Mouse (Mus musculus) layer of hippocampus, adult 11-12 months (tissue): ENCODE data around the gene Cox5a.

Source experiments
- DNase-seq: peaks from one replicate; pipeline ENCODE4 v3.0.0; 2022; ENCODE audit warnings: low spot score

Gene Cox5a

GRCm38 (mm10) chr9:57521056-57521911 lies at the start of gene Cox5a:
Gene Cox5a, plus strand, starts transcription at chr9:57521274.
- DNase-seq: peak; percentile 92

GRCm38 (mm10) chr9:57485774-57486173 lies 35.3 kb upstream of the Cox5a start:
- DNase-seq: peak; percentile 81

GRCm38 (mm10) chr9:57487807-57488206 lies 33.3 kb upstream of the Cox5a start:
- no peak for DNase-seq

GRCm38 (mm10) chr9:57493532-57493931 lies 27.5 kb upstream of the Cox5a start:
- DNase-seq: no peak

- no peak for DNase-seq
Measured at GRCm38 (mm10) chr9:57494970-57495369, 26.1 kb upstream of the Cox5a start.

GRCm38 (mm10) chr9:57497236-57497635 lies 23.8 kb upstream of the Cox5a start:
- no peak for DNase-seq

GRCm38 (mm10) chr9:57498536-57498935 lies 22.5 kb upstream of the Cox5a start:
- DNase-seq: no peak

- no peak for DNase-seq
Measured at GRCm38 (mm10) chr9:57501452-57501851, 19.6 kb upstream of the Cox5a start.

GRCm38 (mm10) chr9:57501861-57502260 lies 19.2 kb upstream of the Cox5a start:
- DNase-seq: no peak

- DNase-seq: no peak
Measured at GRCm38 (mm10) chr9:57502911-57503621, 18.0 kb upstream of the Cox5a start.

GRCm38 (mm10) chr9:57503622-57504380 lies 17.3 kb upstream of the Cox5a start, which contains the start of gene Rpp25:
Gene Rpp25, plus strand, starts transcription at chr9:57504026.
- no peak for DNase-seq

GRCm38 (mm10) chr9:57504381-57504700 lies 16.7 kb upstream of the Cox5a start:
- no peak for DNase-seq

- no peak for DNase-seq
Measured at GRCm38 (mm10) chr9:57504891-57505290, 16.2 kb upstream of the Cox5a start.

GRCm38 (mm10) chr9:57505700-57506099 lies 15.4 kb upstream of the Cox5a start:
- DNase-seq: no peak

GRCm38 (mm10) chr9:57510577-57510976 lies 10.5 kb upstream of the Cox5a start:
- DNase-seq: no peak

GRCm38 (mm10) chr9:57517113-57517512 lies 4.0 kb upstream of the Cox5a start:
- peak; percentile 73 for DNase-seq

GRCm38 (mm10) chr9:57520375-57521055 lies 559 bp upstream of the Cox5a start:
- no peak for DNase-seq

GRCm38 (mm10) chr9:57522114-57522860 lies 1.2 kb downstream of the Cox5a start:
- no peak for DNase-seq

- DNase-seq: no peak
Measured at GRCm38 (mm10) chr9:57522861-57523246, 1.8 kb downstream of the Cox5a start.

- no peak for DNase-seq
Measured at GRCm38 (mm10) chr9:57523754-57524153, 2.7 kb downstream of the Cox5a start.

- no peak for DNase-seq
Measured at GRCm38 (mm10) chr9:57524439-57524838, 3.4 kb downstream of the Cox5a start.
